Mouse (Mus musculus): Measurements from ENCODE around the gene 2510009E07Rik. TPM values are rescaled to one million over a fixed set of nuclear protein-coding genes. Genes with fewer than 3 reads are reported as not detected.
A peak's percentile ranks its signal among the peaks of the same experiment; 100 is the strongest.

The 2510009E07Rik gene
- 10 to 100 TPM; 47.3 to 58.4 TPM for total RNA-seq (2021)
- long read RNA-seq, experiment 1, full-length matches to known transcripts, result 15 of 21 reads
- long read RNA-seq, experiment 1, partial matches to known transcripts, result 0 of 21 reads
- long read RNA-seq, experiment 1, other reads (novel, unspliced or antisense), result 6 of 21 reads
- long read RNA-seq, experiment 2, full-length matches to known transcripts, result 24 of 35 reads
- long read RNA-seq, experiment 2, partial matches to known transcripts, result 0 of 35 reads
- long read RNA-seq, experiment 2, other reads (novel, unspliced or antisense), result 11 of 35 reads

DNA sequence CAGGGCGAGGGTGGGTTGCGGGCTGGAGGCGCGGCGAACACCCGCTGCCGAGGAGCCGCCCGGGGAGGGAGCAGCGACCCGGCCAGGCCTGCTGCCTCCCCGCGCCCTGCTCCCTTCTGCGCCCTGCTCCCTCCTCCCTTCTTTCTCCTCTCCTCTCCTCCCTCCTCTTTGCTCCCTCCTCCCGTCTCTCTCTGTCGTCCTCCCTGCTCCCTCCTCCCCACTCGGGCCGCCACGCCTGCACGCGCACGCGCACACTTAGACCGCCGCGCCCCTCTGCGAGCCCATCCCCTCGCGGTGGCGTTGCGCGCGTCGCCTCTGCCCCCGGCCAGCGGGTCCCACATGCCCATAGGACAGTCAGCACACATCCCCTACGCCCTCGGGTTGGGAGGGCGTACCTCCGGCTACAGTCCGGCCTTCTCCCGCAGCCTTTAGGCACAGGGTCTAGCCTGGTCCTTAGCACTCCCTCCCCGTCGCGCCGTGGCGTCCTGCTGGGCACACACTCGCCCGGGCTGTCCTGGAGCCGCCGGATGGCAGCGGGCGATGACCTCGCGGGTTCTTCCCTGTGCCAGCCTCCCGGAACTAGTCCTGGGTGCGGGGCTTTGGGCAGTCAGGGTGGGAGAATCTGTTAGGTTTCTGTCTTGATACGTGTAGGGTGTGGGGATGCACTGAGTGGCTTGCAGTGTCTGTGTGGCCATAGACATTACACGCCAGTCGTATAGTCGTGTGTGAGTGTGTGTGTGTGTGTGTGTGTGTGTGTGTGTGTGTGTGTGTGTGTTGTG, at the start of gene 2510009E07Rik:
2510009E07Rik (minus strand) TSS at position 203 of the 779 bp plus-strand sequence.
- DNase-seq (ENCODE audit: low spot score in 2 of 2), result peak; percentile 89 to 93

- no peak for DNase-seq (ENCODE audit: low spot score in 2 of 2)
Observed at GRCm38 (mm10) chr16:21743401-21743800, 48.9 kb upstream of the 2510009E07Rik start.

DNA sequence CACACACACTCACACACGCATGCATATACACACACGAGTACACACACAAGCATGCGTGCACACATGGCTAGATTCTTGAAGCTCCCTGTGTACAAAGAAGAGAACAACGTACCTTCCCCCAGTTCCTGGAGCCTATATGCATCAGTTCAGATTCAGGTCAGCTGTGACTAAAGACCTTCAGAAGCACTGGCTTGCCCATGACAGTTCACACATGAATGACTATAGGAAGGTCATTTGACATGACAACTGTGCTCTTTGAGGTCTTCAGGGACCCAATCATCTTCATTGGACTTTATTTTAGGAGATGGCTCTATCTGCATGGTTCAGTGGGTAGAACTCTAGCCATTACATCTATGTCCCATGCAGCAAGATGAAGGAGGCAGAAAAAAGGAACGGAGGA, 48.4 kb upstream of the 2510009E07Rik start:
- no peak for DNase-seq (ENCODE audit: low spot score in 2 of 2)

DNA sequence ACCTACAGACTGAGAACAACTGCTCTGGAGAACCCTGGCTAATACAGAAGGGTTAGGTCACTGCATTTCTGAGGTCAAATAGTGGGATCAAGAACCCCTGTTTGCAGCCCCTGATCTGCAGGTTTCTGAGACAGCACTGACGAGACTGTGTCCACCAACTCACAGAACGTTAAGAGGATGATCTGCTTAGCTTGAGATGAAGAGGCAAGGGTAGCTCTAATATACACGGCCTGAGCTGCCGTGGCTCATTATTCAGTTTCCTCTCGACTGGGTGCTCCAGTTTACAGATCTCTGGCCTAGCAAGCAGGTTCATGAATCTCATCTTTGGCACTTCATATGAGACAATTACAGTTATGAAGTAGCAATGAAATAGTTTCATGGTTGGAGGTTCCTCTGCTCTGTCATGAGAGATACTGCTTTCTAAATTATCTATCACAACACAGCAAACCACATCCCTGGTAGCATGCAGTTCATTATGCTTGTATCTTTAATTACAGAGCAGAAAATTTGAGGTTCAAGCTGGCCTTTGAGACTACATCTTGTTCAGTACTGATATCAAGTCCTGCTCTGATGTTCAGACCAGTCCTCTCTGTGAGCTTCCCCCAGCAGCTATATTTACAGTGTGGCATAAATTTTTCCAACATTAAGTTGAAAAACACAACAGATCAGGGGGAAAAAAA, 47.9 kb upstream of the 2510009E07Rik start:
- no peak for DNase-seq (ENCODE audit: low spot score in 2 of 2)

DNA sequence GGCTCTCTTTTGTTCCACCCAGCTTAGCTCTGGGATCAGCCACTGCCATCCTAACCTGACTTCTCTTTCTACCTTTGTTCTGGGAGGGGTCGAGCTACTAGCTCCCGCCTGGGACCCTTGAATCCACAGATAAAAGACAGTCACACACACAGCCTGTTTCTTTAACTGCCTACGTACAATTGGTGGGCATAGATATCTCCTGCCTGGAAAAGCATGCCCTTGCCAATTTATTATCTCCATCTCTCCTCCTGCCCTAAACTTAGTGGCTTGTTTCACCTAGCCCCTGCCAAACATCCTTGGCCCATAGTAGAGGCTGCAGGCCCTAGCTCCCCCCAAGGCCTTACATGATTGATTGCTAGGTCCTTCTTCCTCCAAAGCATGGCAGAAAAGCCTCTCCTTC, 47.1 kb upstream of the 2510009E07Rik start:
- no peak for DNase-seq (ENCODE audit: low spot score in 2 of 2)

GRCm38 (mm10) chr16:21735638-21736037, 41.2 kb upstream of the 2510009E07Rik start:
- DNase-seq (ENCODE audit: low spot score in 2 of 2), result no peak

- DNase-seq (ENCODE audit: low spot score in 2 of 2), result peak; percentile 74 to 85
Observed at GRCm38 (mm10) chr16:21727897-21728364, 33.5 kb upstream of the 2510009E07Rik start.

- DNase-seq (ENCODE audit: low spot score in 2 of 2), result no peak
Observed at GRCm38 (mm10) chr16:21727421-21727820, 33.0 kb upstream of the 2510009E07Rik start.

GRCm38 (mm10) chr16:21724261-21724660, 29.8 kb upstream of the 2510009E07Rik start:
- no peak for DNase-seq (ENCODE audit: low spot score in 2 of 2)

- DNase-seq (ENCODE audit: low spot score in 2 of 2), result no peak
Observed at GRCm38 (mm10) chr16:21719770-21720169, 25.3 kb upstream of the 2510009E07Rik start.

DNA sequence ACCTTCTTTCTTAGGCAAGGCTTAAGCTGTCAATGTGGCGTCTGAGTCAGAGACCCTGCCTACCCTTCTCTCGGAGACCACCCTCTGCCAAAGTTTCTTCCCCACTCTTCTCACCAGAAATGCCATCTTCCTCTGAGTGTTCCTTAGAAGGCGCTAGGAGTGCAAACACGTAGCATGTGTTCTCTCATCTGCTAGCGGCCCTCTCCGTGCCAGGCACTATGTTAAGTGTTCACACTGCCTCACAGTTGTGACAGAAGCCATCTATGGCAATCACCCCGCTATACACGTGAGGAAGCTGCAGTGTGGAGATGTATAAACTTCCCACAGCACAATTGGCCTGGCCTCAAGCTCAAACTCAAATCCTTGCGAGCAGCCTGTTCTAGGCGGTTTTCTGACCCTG, 20.1 kb upstream of the 2510009E07Rik start:
- DNase-seq (ENCODE audit: low spot score in 2 of 2), result no peak

DNA sequence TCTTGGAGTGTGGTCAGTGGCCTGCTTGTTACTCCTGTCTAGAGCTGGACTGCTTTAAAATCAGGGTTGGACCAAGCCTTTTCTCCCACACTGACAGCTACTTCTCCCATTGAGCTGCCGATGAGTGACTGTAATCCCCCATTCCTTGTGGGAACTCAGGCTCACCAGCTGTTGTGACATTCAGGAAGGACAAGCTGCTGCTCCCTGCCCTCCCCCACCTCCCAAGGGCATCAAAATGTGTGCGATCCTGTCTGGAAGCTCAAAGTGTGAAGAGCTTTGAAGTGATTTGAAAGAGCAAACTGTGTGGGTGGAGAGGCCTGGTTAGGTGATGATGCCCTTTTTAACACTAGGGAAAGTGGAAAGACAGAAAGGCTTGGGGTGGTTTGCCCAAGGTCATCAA, 15.9 kb upstream of the 2510009E07Rik start:
- DNase-seq (ENCODE audit: low spot score in 2 of 2), result no peak

DNA sequence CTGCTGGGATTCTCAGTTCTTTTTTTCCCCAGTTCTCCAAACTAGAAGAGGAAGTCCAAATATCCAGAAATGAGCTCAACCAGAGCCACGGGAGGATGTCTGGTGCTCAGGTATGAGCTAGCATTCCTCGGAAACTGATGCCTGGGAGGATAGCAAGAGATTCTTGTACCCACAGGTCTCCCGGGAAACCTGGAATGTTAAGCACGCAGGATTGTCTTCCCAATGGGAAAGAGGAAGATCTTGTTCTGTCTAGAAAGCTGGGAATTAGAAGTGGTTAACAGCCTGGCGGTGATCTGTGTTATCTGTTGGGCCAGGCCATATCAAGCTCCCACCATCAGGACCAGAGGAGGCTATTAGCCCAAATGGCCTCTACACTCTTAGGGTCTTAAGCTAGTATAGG, 10.2 kb upstream of the 2510009E07Rik start:
- no peak for DNase-seq (ENCODE audit: low spot score in 2 of 2)

DNA sequence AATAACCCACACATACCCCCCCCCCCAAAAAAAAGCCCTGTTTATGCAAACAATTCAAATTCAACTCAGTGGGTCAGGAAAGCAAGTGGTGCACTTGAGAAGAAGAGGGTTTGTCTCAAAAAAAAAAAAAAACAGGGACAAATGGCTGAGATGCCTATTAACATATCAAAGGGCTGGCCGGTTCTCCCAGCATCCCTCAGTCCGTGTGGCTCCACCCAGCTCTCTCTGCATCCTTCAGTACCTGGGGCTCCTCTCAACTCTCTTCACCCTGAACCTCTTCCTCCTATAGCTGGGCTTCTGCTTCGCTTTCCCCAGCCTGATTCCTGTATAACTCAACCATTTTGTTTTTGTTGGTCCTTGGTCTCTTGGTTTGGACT, 7.8 kb upstream of the 2510009E07Rik start:
- no peak for DNase-seq (ENCODE audit: low spot score in 2 of 2)

- no peak for DNase-seq (ENCODE audit: low spot score in 2 of 2)
Observed at GRCm38 (mm10) chr16:21701611-21702313, 7.3 kb upstream of the 2510009E07Rik start.

DNA sequence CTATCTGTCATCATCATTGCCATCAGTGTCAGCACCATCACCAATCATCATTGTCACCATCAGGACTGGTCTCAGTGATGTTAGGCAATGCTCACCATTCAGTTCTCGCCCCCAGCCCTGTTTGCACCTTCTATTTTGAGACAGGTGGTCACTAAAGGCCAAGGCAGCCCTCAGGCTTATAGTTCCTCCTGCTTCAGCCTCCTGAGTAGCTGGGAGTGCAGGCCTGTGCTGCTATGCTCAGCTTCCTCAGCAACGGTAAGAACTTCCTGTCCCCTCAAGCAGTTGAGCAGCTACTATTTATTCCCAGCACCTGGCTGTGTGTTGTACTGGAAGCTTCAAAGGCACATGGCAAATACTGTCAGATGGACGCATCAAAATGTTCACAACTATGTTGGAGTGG, 3.7 kb upstream of the 2510009E07Rik start:
- DNase-seq (ENCODE audit: low spot score in 2 of 2), result no peak

DNA sequence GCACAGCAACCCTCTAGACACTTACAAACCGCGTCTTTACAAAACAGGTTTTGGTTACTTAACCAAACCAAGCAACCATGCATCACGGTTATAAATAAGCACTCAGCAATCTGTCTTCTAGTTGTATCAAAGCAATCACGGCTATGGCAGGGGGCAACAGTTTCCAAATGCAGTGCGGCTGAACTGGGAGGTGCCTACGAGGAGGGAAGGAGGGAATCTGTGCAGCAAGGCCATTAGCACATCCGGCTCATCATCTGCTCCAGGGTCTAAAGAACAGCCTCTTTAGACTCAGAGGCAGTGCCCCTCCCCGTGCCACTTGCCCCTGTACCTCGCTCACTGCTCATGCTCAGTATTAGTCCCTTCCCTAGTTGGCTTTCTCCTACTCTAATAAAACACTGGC, 2.5 kb upstream of the 2510009E07Rik start:
- no peak for DNase-seq (ENCODE audit: low spot score in 2 of 2)

- DNase-seq (ENCODE audit: low spot score in 2 of 2), result peak in 1 of 2 experiments; percentile 41
Observed at GRCm38 (mm10) chr16:21695242-21695578, 745 bp upstream of the 2510009E07Rik start.

GRCm38 (mm10) chr16:21693981-21694462, 443 bp downstream of the 2510009E07Rik start:
- peak; percentile 45 to 64 for DNase-seq (ENCODE audit: low spot score in 2 of 2)

DNA sequence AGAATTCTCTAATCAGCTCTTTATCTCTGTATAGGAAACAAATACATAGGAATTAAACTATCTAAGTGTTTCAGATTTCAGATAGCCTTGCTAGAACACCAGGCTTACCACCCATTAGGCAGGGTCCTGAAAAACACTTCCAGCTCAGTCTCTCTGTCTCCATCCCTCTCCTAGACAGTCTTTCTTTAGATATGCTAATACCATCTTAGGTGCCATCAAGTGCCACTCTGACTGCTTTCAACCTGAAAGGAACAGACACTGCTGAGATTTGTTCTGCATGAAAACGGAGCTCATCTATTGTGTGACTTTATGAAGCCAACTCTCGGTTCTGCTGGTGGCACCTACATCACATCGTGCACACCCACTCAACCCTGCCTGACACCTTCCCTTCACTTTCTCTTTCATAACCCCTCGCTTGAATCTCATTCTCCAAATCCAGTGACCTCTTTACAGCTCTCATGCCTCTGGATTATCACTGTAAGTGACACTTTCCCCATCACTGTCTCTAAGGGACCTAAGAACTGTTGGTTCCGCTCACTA, 4.2 kb downstream of the 2510009E07Rik start:
- no peak for DNase-seq (ENCODE audit: low spot score in 2 of 2)

DNA sequence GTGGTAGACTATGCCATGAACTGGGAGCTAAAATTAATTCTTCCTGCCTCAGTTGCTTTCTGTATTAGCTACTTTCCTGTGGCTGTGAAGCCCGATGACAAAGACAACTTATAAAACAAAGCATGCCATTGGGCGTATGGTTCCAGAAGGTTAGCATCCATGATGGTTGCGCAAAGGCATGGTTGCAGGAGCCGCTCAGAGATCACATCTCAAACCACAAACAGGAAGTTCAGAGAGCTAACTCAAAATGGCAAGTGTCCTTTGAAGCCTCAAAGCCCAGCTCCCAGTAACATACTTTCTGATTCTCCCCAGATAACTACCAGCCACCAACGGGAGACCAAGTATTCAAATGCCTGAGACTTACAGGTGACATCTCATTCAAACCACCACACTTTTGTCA, 5.3 kb downstream of the 2510009E07Rik start:
- no peak for DNase-seq (ENCODE audit: low spot score in 2 of 2)
